Mouse (Mus musculus): ENCODE measurements at regions not wholly inside any gene's neighbourhood (a gene's known extent, or its start where the extent isn't known, plus 50 kb on each side); places are given as distances from the start of the nearest gene placed in this dataset.

DNA sequence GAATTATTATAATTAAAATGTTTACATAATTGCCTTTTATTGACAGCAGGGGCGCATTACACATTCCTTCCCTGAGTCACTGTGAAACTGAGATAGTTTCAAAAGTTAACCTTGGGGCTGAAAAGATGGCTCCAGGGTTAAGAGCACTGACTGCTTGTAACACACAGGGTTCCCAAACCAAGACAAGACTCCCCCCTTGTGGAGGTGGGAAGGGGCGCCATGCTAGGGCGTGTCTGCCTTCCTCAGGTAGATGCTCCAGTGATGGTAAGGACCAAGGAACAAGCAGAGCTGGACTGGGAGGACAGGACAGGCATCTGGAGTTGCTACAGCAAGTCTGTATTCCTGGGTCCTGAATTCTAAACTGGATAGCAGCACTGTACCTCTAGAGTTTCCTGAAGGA, 351.9 kb downstream of the Tbc1d22a start:
- DNase-seq, result no peak

DNA sequence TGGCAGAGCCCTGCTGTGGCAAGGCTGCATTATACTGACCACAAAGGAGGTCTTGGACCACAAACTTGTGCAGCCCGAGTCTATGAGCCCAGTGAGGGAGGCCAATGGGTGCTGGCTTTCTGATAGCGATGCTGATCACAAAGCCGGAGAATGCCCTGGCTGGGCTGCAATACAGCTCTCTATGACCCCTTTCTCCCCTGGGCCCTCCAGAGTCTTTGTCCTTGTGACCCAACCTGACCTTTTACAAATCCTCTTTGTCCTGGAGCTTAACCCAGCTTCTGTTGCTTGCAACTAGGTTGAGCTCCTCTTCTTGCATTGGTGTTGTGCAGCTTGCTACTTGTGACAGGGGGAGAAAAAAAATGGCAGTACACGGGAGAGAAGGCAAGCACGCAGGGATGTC, 360.1 kb downstream of the Tbc1d22a start:
- no peak for DNase-seq

DNA sequence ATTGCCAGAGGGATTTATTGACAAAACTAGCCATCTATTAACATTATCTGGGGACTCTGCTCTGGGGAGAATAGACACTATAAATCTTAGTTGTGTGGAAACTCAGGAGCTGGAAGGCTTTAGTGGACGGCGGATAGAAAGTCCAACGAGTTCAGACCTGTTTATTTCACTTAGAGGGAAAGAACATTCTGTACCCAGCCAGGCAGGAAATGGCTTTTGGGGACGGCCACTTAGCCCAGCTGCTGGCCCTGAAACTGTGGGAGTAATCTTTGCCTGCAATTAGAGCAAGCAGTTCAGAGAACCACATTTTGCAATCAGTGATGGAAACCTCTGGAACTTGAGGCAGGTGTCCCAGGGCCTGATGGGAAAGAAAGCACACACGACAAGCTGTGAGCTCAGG, 362.4 kb downstream of the Tbc1d22a start:
- DNase-seq, result no peak

DNA sequence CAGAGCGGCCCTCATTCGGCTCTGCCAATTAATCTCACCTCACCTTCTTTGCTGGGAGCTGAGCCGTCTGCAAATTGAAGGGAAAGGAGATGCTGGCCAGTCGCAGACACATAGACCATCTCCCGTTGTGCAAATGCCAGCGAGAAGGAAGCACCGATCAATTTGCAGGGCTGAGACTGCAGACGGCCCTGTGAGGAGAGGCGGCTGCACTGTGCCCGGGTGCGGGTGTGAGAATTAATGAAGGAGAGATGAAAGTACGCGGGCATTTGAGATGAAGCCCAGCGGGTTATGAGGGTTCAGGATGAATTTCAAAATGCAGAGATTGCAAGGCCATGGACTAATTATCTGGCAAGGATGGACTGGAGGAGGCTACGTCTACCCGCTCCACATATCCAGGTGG, 364.4 kb downstream of the Tbc1d22a start:
- no peak for DNase-seq

DNA sequence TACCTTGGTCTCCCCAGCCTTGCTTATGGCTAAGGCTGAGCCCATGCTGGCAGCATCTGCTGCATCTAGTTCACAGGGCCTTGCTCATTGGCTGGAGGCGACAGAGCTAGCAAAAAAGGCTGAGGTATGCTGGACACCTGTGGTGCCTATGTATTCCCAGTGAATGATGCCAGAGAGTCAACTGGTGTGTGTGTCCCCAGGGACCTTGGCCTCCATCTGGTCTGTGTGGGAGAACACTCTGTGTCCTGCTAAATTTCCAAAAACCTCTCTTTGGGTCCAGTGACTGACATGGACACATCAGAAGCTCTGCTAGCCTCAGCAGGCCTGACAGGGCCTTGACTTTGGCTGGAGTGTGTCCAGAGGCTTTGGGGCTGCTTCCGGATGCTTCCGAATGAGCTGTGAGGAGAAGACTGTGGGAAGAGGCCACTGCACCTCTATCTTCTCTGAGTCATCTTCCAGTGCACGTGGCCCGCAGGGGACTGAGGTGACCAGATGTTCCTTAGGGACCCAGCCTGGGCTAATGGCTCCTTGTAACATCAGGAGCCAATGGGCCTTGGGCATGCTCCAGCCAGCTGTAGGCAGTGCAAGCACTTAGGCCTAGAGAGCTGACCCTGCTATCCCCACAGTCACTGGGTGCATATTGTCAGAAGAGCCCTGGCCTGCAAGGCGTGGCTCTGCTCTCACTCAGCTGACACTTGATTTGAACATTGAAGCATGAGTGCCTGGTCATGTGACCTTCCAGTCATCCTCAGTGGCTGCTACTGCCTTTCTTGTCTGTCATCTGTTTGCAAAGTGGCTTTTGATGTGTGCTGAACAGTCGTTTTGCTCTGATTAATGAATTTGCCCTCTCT, 368.2 kb downstream of the Tbc1d22a start:
- peak; percentile 36 for DNase-seq

DNA sequence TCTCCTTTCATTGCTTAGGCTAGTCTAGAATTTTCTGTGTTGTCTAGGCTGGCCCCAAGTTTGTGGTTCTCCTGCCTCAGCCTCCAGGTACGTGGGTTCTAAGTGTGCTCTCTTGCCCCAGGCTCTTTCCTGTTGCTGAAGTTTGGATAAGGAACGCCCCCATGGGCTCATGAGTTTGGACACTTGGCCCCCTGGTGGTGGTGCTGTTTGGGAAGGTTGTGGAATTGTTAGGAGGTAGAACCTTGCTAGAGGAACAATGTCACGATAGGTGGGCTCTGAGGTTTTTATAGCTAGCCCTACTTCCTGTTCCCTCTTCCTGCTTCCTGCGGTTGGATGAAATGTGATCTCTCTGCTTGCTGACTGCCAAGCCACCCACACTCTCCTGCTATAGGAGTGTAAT, 371.5 kb downstream of the Tbc1d22a start:
- no peak for DNase-seq

DNA sequence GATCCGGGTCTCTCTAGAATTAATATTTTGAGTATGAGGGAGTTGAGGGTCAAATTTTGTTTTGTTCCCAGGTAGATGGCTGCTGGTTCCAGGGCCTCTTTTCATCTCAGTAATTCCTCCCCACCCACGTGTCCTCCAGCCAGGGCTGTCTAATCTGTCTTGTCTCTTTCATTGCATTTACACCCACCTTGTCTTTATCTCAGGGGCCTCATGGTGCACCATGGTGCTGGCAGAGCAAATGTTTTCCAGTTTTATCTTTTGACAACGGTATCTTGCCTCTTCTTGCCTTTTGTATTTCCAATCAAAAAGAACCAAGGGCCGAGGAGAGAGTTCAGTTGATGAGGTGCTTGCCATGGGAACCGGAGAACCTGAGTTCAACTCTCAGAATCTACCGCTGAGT, 372.9 kb downstream of the Tbc1d22a start:
- DNase-seq, result no peak

DNA sequence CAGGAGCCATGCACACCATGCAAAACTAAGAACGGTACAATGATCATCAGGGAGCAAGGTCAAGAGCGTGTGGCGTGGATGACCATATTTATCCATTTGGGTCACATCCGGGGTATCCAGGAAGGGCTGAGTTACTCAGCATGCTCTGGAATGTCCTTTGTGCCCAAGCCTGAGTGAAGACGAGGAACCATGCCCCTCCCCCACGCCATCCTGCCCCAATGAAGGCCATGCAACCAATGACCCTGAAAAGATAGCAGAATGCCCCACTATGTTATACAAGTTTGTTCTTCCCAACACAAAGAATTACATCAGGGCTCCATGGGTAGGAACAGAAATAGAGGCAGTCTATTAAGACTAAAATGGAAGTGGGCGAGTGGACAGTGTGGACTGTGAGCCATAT, 375.8 kb downstream of the Tbc1d22a start:
- DNase-seq, result no peak

DNA sequence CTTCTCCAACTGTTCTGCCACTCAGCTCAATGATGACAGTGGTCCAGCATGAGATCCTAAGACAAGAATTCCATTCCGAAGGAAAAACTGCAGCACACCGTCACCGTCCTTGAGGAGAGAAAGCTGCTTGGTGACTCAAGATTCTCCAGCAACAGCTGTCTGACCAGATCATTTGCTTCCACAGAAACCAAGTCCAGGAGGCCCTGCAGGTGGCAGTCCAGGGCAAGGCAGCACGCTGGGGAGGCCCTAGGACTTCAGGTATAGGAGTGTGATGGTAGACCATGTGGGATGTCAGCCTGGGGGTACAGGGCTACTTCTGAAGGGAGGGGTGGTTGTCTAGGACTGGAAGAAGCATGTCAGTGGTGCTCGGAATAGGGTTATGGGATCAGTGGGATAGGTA, 376.6 kb downstream of the Tbc1d22a start:
- DNase-seq, result no peak

DNA sequence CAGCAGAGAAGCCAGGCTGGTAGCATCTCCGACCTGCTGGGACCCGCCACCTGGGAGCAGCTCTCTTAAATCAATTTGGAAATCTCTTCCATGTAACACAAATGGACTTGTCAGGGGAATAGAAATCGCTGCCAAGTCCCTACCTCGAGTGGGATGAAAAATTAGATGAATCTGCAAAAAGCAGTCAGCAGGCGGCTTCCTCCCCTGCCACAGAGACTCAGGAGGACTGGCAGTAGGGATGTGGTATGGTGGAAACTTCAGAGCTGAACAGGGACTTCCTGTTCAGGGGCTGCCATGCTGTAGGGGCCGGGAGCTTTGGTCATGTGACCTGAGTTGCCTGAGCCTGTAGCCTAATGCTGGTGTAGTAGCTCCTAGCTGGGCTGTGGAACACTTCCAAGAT, 379.1 kb downstream of the Tbc1d22a start:
- DNase-seq, result peak; percentile 28

DNA sequence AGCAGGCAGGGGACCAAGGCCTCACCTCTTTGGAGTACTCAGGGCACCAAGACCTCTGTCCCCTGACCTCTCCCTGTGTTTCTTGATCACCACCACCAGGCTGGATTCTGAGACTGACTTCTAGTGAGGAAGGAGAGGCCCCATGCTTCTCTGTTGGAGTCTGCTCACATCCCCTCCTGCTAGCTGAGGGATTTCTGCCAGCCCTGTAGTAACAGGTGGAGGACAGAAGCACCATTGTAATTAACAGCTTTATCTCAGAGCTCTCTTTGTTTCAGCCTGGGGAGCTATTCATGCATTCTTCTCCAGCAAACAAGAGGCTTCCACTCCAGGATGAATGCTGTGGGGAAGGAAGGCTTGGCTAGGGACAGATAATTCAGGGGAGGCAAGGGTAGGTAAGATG, 392.2 kb downstream of the Tbc1d22a start:
- no peak for DNase-seq

DNA sequence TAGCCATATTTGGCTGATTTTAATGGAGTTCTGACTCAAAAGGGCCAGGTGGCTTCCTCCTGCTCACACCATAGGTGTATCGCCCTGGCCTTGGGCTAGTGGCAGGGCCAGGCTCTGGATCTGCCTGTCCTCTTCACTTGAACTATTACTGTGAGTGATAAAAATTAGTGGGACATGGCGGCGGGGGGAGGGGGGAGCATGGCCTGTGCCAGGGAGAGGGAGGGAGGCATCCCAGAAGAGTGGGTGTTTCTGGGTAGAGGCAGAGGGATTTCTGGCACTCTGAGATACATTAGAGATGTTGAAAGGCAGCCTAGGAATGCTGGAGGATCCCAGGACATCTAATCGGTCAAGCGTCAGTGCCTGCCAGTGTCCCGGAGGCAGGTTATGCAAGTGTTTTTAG, 395.4 kb downstream of the Tbc1d22a start:
- DNase-seq, result no peak

DNA sequence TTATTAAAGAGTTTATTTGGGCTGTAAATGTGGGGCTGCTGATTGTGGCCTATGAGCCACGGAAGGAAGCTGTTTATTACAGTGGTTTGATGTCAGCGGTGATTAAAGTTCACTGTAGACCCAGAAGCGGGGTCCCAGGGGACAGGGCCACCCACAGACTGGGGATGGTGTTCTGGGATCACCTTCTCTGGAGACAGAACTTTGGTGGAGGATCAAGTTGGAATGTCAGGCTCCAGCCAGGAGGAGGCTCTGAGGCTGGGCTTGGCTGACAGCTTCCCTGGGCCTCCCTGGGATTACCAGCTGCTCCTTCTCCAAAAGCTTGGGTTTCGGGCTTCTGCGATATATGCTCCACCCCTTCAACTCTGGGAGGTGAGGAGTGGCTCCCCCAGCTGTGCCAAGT, 417.1 kb downstream of the Tbc1d22a start:
- DNase-seq, result no peak

DNA sequence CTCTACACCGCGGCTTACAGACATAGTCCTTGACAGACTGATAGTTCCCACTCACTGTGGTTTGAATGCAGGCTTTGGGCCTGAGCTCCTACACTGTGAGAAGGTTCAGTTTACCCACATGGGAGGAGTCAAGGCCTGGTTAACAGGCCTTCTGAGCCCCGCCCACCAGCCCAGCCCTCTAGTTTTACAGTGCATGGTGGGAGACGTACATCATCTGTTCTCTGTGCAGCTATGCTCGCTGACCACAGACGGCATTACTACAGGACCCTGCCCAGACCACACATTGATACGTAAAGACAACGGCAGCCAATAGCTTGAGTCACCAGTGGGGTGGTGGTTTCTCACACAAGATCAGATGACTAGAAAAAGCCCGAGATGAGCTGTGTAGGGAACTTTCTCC, 431.0 kb downstream of the Tbc1d22a start:
- no peak for DNase-seq

DNA sequence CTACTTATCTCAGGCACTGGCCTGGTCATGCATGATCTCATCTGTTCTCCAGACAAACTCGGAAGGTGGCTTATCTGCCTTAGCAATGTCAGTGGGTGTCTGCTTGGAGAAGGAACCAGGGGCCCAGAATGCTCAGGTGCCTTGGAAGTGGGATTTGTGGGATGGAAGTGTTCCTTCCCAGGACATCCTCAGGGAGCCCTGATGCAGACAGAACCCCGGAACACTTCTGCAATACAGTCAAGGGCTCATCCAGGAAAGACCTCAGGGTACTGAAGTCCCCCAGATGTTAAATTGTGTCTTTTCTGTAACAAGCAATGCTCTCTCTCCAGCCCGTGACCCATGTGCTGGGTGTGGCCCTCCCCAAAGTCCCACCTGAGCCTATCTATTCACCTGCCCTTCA, 433.9 kb downstream of the Tbc1d22a start:
- no peak for DNase-seq

DNA sequence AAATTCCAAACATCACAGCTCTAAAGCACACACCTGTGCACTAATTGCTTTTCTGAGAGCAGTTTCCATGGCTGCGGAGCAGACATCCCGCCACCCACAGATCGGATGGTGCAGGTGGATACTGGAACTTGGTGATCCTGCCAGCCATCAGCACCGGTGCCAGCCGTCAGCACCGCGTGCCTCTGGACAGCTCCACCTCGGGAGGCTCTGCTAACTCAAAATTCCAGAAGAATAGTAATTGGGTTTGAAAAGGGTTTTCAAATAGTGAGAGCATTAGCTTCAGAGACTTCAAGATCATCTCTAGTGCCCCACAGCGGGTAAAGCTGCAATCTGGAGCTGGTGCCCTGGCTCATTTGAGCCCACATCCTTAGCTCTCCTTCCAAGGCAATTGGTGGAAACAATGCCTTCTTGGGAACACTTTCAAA, 458.8 kb downstream of the Tbc1d22a start:
- peak; percentile 15 for DNase-seq

DNA sequence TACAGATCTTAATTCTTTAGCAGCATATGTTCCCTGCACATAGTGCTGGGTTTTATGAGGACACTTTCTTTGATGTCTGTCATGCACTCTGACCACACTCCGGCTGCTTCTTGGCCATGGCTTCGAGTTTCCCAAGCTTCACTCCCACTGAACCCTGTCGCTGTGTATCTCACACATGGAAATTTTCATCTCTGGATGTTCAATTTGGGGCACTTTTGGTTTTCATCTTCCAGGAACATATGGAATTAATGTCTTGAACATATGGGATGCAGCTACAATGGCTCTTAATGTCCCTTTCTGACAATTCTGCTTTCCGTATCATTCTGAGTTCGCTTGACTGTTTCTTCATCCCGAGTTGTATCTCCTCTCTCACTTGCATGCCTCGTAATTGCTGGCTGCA, 462.8 kb downstream of the Tbc1d22a start:
- DNase-seq, result no peak

DNA sequence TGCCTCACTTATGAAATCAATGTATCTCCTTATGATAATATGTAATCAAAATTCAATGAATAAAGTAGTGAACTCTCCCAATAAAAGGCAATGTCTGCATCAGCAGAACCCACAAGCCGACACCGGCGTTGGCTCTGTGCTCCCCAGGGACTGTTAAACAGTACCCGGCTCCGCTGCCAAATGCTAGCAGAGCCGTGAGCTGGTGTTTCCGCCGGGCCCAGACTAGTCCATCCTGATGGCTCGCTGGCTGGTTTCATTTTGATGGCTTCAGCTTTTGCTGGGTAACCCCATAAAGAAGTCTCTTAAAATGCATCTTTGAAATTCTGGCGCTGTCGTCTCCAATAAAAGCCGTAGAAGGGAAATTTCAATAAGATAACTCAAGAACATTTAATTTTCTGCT, 468.8 kb downstream of the Tbc1d22a start:
- DNase-seq, result no peak

DNA sequence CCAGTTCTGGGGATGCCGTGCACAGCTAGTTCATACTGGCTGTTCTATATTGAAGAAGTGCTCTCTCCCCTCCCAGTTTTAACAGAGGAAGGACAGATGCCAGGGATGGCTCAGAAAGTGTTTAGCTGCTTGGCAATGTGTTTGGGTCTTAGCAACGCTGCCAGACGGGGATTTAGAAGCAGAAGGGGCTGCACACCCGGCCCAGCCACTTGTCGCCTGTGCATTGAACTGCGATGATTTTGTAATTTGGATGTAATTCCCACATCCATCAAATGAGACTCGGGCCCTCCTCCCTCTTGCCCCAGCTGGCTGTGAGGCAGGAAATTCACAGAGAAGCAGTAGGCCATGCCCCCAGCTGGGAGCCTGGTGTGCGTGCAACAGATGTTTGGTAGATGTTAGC, 475.4 kb downstream of the Tbc1d22a start:
- no peak for DNase-seq

DNA sequence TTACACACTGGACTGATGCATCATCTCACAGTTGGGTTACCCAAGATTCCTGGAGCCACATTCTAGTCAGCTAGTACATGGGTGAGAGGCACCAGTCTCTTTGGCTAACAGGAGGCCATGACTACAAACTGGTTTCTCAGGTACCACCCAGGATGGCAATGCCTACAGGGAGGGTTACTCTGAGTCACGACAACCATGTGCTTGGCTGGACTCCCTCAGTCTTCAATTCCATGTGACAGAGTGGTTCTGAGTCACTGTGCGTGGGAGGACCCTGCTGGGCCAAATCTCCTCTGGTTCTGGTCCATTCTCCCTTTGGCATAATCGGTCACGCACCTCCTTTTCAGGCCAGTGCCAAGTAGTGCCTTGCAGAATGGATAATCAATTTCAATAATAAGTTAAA, 482.5 kb downstream of the Tbc1d22a start:
- peak; percentile 5 for DNase-seq

DNA sequence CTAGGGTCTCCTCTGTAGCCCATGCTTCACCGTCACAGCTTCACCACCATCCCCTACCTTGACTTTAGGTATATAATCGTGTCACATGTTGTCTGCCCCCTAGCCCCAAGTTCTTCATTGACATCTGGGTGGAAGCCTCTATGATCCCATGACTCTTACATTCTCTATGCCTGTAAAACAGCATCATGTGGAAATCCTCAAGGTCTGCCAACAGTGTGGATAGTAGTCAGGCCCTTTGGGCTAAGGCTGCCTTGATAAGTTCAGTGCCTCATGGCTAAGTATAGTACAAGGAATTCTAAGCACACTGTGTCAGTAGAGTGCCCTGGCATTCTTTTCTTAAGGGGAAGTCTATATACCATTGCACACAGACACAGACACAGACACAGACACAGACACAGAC, 496.2 kb downstream of the Tbc1d22a start:
- DNase-seq, result no peak

DNA sequence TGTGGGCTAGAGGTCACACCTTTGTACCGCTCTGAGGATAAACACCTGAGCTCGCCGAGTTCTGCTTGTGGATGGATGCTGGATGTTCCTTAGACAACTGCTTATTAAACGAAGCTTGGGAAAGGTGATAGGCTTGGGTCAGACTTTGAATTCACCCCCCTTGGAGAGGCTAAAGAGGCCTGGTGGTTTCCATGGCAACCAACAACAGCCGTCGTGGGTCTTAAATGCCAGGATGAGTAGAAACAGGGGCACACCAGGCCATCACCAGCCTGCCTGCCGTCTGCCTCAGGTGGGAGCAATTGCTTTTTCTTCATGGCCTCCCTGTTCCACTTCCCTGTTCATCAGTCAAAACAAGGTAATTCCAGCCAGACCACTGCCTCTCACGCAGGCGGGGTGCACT, 504.1 kb downstream of the Tbc1d22a start:
- no peak for DNase-seq

DNA sequence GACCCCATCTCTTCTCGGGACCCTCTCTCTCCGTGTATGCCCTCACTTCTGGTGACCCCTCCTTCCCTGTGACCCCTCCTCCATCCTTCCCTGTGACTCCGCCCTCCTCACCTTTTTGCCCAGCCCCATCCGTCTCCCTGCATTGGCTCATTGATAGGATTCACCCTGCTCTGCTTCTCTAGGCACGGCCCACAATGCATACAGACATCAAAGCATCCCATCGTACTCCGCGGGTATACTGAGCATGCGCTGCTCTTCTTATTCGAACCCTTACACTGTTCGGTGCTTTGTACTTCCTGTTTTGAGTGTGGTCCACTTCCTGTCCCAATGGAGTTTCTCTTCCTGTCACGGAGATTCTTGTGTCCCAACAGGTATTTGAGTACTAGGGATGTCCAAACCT, 504.8 kb downstream of the Tbc1d22a start:
- no peak for DNase-seq

DNA sequence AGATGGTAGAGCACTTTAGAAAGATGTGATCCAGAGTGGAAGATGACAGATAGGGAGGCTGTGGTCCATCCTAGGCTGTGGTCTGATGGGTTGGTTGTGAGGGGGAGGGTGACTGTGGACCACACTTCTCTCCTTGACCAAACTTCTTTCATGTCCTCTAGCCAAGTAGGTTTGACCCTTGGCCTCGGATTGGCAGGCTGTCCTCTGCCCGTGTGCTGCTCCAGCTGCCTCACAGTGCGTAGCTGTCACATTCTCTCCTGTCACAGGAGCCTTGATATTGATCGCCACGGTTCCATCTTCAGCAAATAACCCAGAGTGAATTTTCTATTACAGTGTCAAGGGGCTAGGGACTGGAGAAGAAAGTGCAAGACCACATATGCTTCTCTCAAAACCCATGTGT, 506.9 kb downstream of the Tbc1d22a start:
- DNase-seq, result no peak

DNA sequence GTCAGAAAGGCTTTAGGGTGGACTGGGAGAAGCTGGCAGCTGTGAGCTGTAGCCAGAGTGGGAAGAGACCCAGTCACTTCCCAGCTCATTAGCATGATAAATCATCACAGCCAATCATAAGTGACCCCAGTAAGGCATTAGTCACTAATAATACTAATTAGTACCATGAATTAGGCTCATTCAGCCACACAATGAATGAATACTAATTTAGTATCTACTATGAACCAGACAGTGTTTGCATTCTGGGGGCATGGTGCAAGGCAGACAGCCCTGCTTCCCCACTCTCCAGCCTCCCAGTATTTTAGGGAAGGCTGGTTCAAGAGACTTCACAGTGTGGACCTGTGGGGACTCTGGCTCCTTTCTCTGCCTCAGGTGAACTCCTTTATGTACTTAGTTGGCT, 523.7 kb downstream of the Tbc1d22a start:
- DNase-seq, result no peak

Data from cerebellum, adult 8-10 months (tissue).